Mouse (Mus musculus): ENCODE data around the gene Ptprs. TPM values are rescaled to one million over a fixed set of nuclear protein-coding genes. Genes with fewer than 3 reads are reported as not detected.
"Not testable (repeated sequence)": the region's sequence is repeated elsewhere in the genome, so short reads cannot be mapped to it uniquely, and the experiment has no call there.

Gene Ptprs
- polyA plus RNA-seq, 1 experiment from 2014 or later, result 276 TPM

- ATAC-seq, result peak; percentile 32
- H3K27ac ChIP-seq, result peak overlapping the region; percentile 97
These were observed 32.8 kb upstream of the Ptprs start for GRCm38 (mm10) chr17:56509021-56509640.

GRCm38 (mm10) chr17:56507161-56508068 lies 31.1 kb upstream of the Ptprs start:
- WGBS, result under 1% methylated on average over 42 of the region's 42 CpGs
- ATAC-seq, result peak; percentile 92

More at GRCm38 (mm10) chr17:56509021-56509640, 32.8 kb upstream of the Ptprs start:
- no peak overlapping the region for H3K4me3 ChIP-seq
- H3K4me2 ChIP-seq, result peak overlapping the region; percentile 41
- no peak overlapping the region for H3K9ac ChIP-seq
- H3K27me3 ChIP-seq, result peaks cover 29% of the 10 kb centered on the region
- H3K4me1 ChIP-seq, result peaks cover 65% of the 10 kb centered on the region
- no peaks in the 10 kb centered on the region for H3K36me3 ChIP-seq (ENCODE audit: poor library complexity, severe bottlenecking)
- WGBS, result 27% methylated on average over 10 of the region's 10 CpGs
- H3K9me3 ChIP-seq (replicated peaks), result no peaks in the 10 kb centered on the region

GRCm38 (mm10) chr17:56506417-56507065 lies 30.3 kb upstream of the Ptprs start:
- Histone ChIP-seq H3K9ac (peak overlapping the region; percentile 87), H3K4me3 (peak overlapping the region; percentile 52), H3K9me3 (replicated peaks) (no peaks in the 10 kb centered on the region), H3K27ac (peak overlapping the region; percentile 97), H3K4me1 (peaks cover 66% of the 10 kb centered on the region), H3K36me3 (ENCODE audit: poor library complexity, severe bottlenecking) (no peaks in the 10 kb centered on the region), H3K27me3 (peaks cover 16% of the 10 kb centered on the region), H3K4me2 (peak overlapping the region; percentile 91)
- ATAC-seq, result no peak
- WGBS, result 63% methylated on average over 15 of the region's 15 CpGs

More at GRCm38 (mm10) chr17:56507161-56508068, 31.1 kb upstream of the Ptprs start:
- peak overlapping the region; percentile 97 for H3K27ac ChIP-seq
- H3K4me3 ChIP-seq, result peak overlapping the region; percentile 52
- peaks cover 24% of the 10 kb centered on the region for H3K27me3 ChIP-seq
- H3K36me3 ChIP-seq (ENCODE audit: poor library complexity, severe bottlenecking), result no peaks in the 10 kb centered on the region
- H3K4me2 ChIP-seq, result peak overlapping the region; percentile 91
- peaks cover 66% of the 10 kb centered on the region for H3K4me1 ChIP-seq
- H3K9me3 ChIP-seq (replicated peaks), result no peaks in the 10 kb centered on the region
- peak overlapping the region; percentile 87 for H3K9ac ChIP-seq

- Histone ChIP-seq H3K36me3 (ENCODE audit: poor library complexity, severe bottlenecking) (no peaks in the 10 kb centered on the region), H3K4me3 (no peak overlapping the region), H3K4me1 (peaks cover 64% of the 10 kb centered on the region), H3K27me3 (peaks cover 4% of the 10 kb centered on the region), H3K9me3 (replicated peaks) (no peaks in the 10 kb centered on the region), H3K9ac (no peak overlapping the region), H3K27ac (peak overlapping the region; percentile 75), H3K4me2 (no peak overlapping the region)
- 83% methylated on average over 10 of the region's 10 CpGs for WGBS
- no peak for ATAC-seq
These were observed 29.1 kb upstream of the Ptprs start for GRCm38 (mm10) chr17:56505401-56505800.

- Histone ChIP-seq H3K4me2 (peak overlapping the region; percentile 17; the same call in 1 of the 2 replicates), H3K4me1 (peaks cover 65% of the 10 kb centered on the region), H3K9me3 (replicated peaks) (no peaks in the 10 kb centered on the region), H3K4me3 (no peak overlapping the region), H3K27me3 (no peaks in the 10 kb centered on the region), H3K9ac (peak overlapping the region; percentile 22; the same call in 1 of the 2 replicates), H3K36me3 (ENCODE audit: poor library complexity, severe bottlenecking) (no peaks in the 10 kb centered on the region), H3K27ac (peak overlapping the region; percentile 91)
- ATAC-seq, result peak; percentile 81
- WGBS, result 26% methylated on average over 9 of the region's 9 CpGs
These were observed 26.2 kb upstream of the Ptprs start for GRCm38 (mm10) chr17:56502526-56502925.

GRCm38 (mm10) chr17:56501635-56502400 lies 25.5 kb upstream of the Ptprs start:
- peak overlapping the region; percentile 91 for H3K27ac ChIP-seq
- peaks cover 59% of the 10 kb centered on the region for H3K4me1 ChIP-seq
- H3K4me2 ChIP-seq, result peak overlapping the region; percentile 17; the same call in 1 of the 2 replicates
- not testable (repeated sequence) for ATAC-seq; H3K36me3 ChIP-seq (ENCODE audit: poor library complexity, severe bottlenecking); H3K27me3 ChIP-seq; H3K9me3 ChIP-seq (replicated peaks); H3K4me3 ChIP-seq
- WGBS, result 45% methylated on average over 2 of the region's 2 CpGs
- peak overlapping the region; percentile 22; the same call in 1 of the 2 replicates for H3K9ac ChIP-seq

- peaks cover 44% of the 10 kb centered on the region for H3K4me1 ChIP-seq
- no peaks in the 10 kb centered on the region for H3K27me3 ChIP-seq
- H3K4me2 ChIP-seq, result no peak overlapping the region
- H3K9me3 ChIP-seq (replicated peaks), result peaks cover 9% of the 10 kb centered on the region
- no peak overlapping the region for H3K27ac ChIP-seq
- no peaks in the 10 kb centered on the region for H3K36me3 ChIP-seq (ENCODE audit: poor library complexity, severe bottlenecking)
- 57% methylated on average over 5 of the region's 5 CpGs for WGBS
- peak; percentile 52 for ATAC-seq
- H3K9ac ChIP-seq, result no peak overlapping the region
- H3K4me3 ChIP-seq, result no peak overlapping the region
These were observed 22.9 kb upstream of the Ptprs start for GRCm38 (mm10) chr17:56499229-56499628.

GRCm38 (mm10) chr17:56494480-56494879 lies 18.2 kb upstream of the Ptprs start:
- ATAC-seq, result no peak
- Histone ChIP-seq H3K9ac (no peak overlapping the region), H3K4me2 (no peak overlapping the region), H3K27me3 (no peaks in the 10 kb centered on the region), H3K27ac (no peak overlapping the region), H3K36me3 (ENCODE audit: poor library complexity, severe bottlenecking) (no peaks in the 10 kb centered on the region), H3K9me3 (replicated peaks) (peaks cover 27% of the 10 kb centered on the region), H3K4me3 (no peak overlapping the region), H3K4me1 (peaks cover 22% of the 10 kb centered on the region)
- 72% methylated on average over 2 of the region's 2 CpGs for WGBS

GRCm38 (mm10) chr17:56493841-56494240 lies 17.6 kb upstream of the Ptprs start:
- Histone ChIP-seq H3K4me3 (no peak overlapping the region), H3K9me3 (replicated peaks) (peaks cover 27% of the 10 kb centered on the region), H3K4me2 (no peak overlapping the region)

GRCm38 (mm10) chr17:56490438-56491152 lies 14.3 kb upstream of the Ptprs start:
- Histone ChIP-seq H3K9me3 (replicated peaks) (peaks cover 27% of the 10 kb centered on the region), H3K27ac (no peak overlapping the region), H3K9ac (no peak overlapping the region), H3K4me3 (no peak overlapping the region), H3K4me2 (no peak overlapping the region), H3K36me3 (ENCODE audit: poor library complexity, severe bottlenecking) (no peaks in the 10 kb centered on the region), H3K4me1 (peaks cover 38% of the 10 kb centered on the region), H3K27me3 (no peaks in the 10 kb centered on the region)
- ATAC-seq, result no peak
- 85% methylated on average over 7 of the region's 7 CpGs for WGBS

More at GRCm38 (mm10) chr17:56493841-56494240, 17.6 kb upstream of the Ptprs start:
- no peak overlapping the region for H3K9ac ChIP-seq
- H3K27ac ChIP-seq, result no peak overlapping the region
- no peaks in the 10 kb centered on the region for H3K36me3 ChIP-seq (ENCODE audit: poor library complexity, severe bottlenecking)
- WGBS, result 95% methylated on average over 2 of the region's 2 CpGs
- H3K4me1 ChIP-seq, result peaks cover 19% of the 10 kb centered on the region
- H3K27me3 ChIP-seq, result no peaks in the 10 kb centered on the region
- no peak for ATAC-seq

- peak overlapping the region; percentile 88 for H3K27ac ChIP-seq
- peak; percentile 78 for ATAC-seq
- no peaks in the 10 kb centered on the region for H3K36me3 ChIP-seq (ENCODE audit: poor library complexity, severe bottlenecking)
- H3K4me2 ChIP-seq, result peak overlapping the region; percentile 26
- H3K9me3 ChIP-seq (replicated peaks), result peaks cover 6% of the 10 kb centered on the region; the same call in 1 of the 2 replicates
- H3K27me3 ChIP-seq, result no peaks in the 10 kb centered on the region
- H3K9ac ChIP-seq, result peak overlapping the region; percentile 46; the same call in 1 of the 2 replicates
- peaks cover 47% of the 10 kb centered on the region for H3K4me1 ChIP-seq
- 5% methylated on average over 12 of the region's 12 CpGs for WGBS
- no peak overlapping the region for H3K4me3 ChIP-seq
These were observed 11.7 kb upstream of the Ptprs start for GRCm38 (mm10) chr17:56488028-56488427.
